Mouse (Mus musculus) liver, embryonic 14.5 days (tissue): ENCODE measurements around the gene Entpd4b. TPM values are rescaled to one million over a fixed set of nuclear protein-coding genes. Genes with fewer than 3 reads are reported as not detected.
A peak's percentile ranks its signal among the peaks of the same experiment; 100 is the strongest.
"Not testable (repeated sequence)": the region's sequence is repeated elsewhere in the genome, so short reads cannot be mapped to it uniquely, and the experiment has no call there.

Experiments
- ATAC-seq: fragments of 200-750 bp; cut with Nextera tagmentation; 2 replicates; pipeline ENCODE4 v1.8.0; 2017; ENCODE audit warnings: moderate number of reproducible peaks, mild to moderate bottlenecking, moderate library complexity; ENCODE audit not compliant: insufficient read depth
- DNase-seq, 3 experiments: peaks; one replicate each; pipeline ENCODE4 v3.0.0-alpha.2; 2012 to 2013; ENCODE audit warnings: low read depth in 3 of 3, low spot score in 3 of 3
- H3K27ac ChIP-seq: fragments of 300-500 bp; sonication (generic); 2 replicates; pipeline ENCODE4 v1.5.1; 2014; ENCODE audit warnings: moderate library complexity, mild to moderate bottlenecking, control low read depth, inconsistent platforms
- H3K27me3 ChIP-seq: fragments of 300-500 bp; sonication (generic); 2 replicates; pipeline ENCODE4 v1.6.1; 2014; ENCODE audit warnings: mild to moderate bottlenecking, low read length, moderate library complexity; ENCODE audit not compliant: control insufficient read depth, insufficient read depth
- H3K36me3 ChIP-seq: fragments of 300-500 bp; sonication (generic); replicated peaks from 2 replicates; pipeline ENCODE4 v1.6.1; 2014; ENCODE audit warnings: low read depth; ENCODE audit not compliant: control insufficient read depth, insufficient read depth
- H3K4me1 ChIP-seq, 2 experiments: fragments of 200-500 bp in 1 of 2; fragments of 300-500 bp in 1 of 2; sonication (generic) in 1 of 2; replicated peaks; 2 replicates each; pipeline ENCODE4 v1.6.1; 2012 to 2014; ENCODE audit warnings: antibody characterized with exemption in 1 of 2, inconsistent platforms in 1 of 2, low read length in 1 of 2; ENCODE audit not compliant: control insufficient read depth in 2 of 2, insufficient read depth in 2 of 2
- H3K4me2 ChIP-seq: fragments of 300-500 bp; sonication (generic); 2 replicates; pipeline ENCODE4 v1.6.1; 2014; ENCODE audit warnings: low read depth, mild to moderate bottlenecking, control low read depth, moderate library complexity
- H3K4me3 ChIP-seq, 2 experiments: fragments of 200-500 bp in 1 of 2; fragments of 300-500 bp in 1 of 2; sonication (generic) in 1 of 2; 2 replicates each; pipeline ENCODE4 v1.5.1; 2012 to 2014; ENCODE audit warnings: low read depth in 2 of 2, low read length in 2 of 2, mild to moderate bottlenecking in 2 of 2, control low read depth in 1 of 2, inconsistent platforms in 1 of 2, moderate library complexity in 1 of 2; ENCODE audit not compliant: insufficient read depth in 1 of 2
- H3K9ac ChIP-seq: fragments of 300-500 bp; sonication (generic); replicated peaks from 2 replicates; pipeline ENCODE4 v1.6.1; 2014; ENCODE audit warnings: mild to moderate bottlenecking, control low read depth, moderate library complexity
- H3K9me3 ChIP-seq: fragments of 300-500 bp; sonication (generic); 2 replicates; pipeline ENCODE4 v1.6.1; 2016; ENCODE audit warnings: low read length, mixed read lengths; ENCODE audit not compliant: control insufficient read depth
- WGBS: fragments of 180-500 bp; shearing (Covaris S2); extraction: QIAGEN DNeasy Blood & Tissue Kit; methylation state at CpG from one replicate; pipeline ENCODE4 v1.1.7; 2014; ENCODE audit not compliant: insufficient replicate concordance; 5-methylcytosine and 5-hydroxymethylcytosine counted together
- polyA plus RNA-seq, 2 experiments: library from polyadenylated mRNA; depleted of rRNA in 1 of 2; stranded (reverse) in 1 of 2; unstranded in 1 of 2; fragments of >200 nt; fragmentation: Nextera tagmentation in 1 of 2; extraction: Ambion mirVana in 1 of 2; gene quantifications; 2 replicates each; pipeline versions ENCODE4 v1.2.1 to v1.2.3; 2012 to 2014

The Entpd4b gene
- polyA plus RNA-seq (2012; rRNA removed): 2.3 and 2.7 TPM in 2 replicates
- polyA plus RNA-seq (2014; fragmentation: Nextera tagmentation; extraction: Ambion mirVana): 3.1 and 3.9 TPM in 2 replicates

- WGBS: no CpG with 5 or more reads among the region's 68 CpGs
- H3K9me3 ChIP-seq, H3K4me2 ChIP-seq, DNase-seq, H3K27ac ChIP-seq, H3K4me1 ChIP-seq, H3K4me3 ChIP-seq, H3K36me3 ChIP-seq, H3K9ac ChIP-seq, H3K27me3 ChIP-seq: not testable (repeated sequence)
- peak; percentile 97 for ATAC-seq
Observed at GRCm38 (mm10) chr14:69555110-69555831, at the start of gene Entpd4b. Entpd4b (plus strand) TSS chr14:69555424.

GRCm38 (mm10) chr14:69507000-69507399 lies 48.2 kb upstream of the Entpd4b start:
- H3K4me2 ChIP-seq, H3K27me3 ChIP-seq, DNase-seq, H3K4me3 ChIP-seq, ATAC-seq, H3K27ac ChIP-seq, H3K9me3 ChIP-seq, H3K9ac ChIP-seq, H3K36me3 ChIP-seq, H3K4me1 ChIP-seq: not testable (repeated sequence)
- WGBS: no CpG with 5 or more reads among the region's 1 CpGs

- not testable (repeated sequence) for H3K4me2 ChIP-seq, ATAC-seq, H3K27me3 ChIP-seq, H3K4me1 ChIP-seq, H3K9me3 ChIP-seq, H3K36me3 ChIP-seq, H3K9ac ChIP-seq, DNase-seq, H3K4me3 ChIP-seq, H3K27ac ChIP-seq
- WGBS: no CpG with 5 or more reads among the region's 2 CpGs
Observed at GRCm38 (mm10) chr14:69512449-69512848, 42.8 kb upstream of the Entpd4b start, which contains the start of gene Gm27179. Gm27179 (minus strand) TSS chr14:69512549.

- H3K9me3 ChIP-seq, DNase-seq, H3K4me3 ChIP-seq, H3K4me1 ChIP-seq, H3K36me3 ChIP-seq, H3K27ac ChIP-seq, H3K4me2 ChIP-seq, H3K27me3 ChIP-seq, H3K9ac ChIP-seq, ATAC-seq: not testable (repeated sequence)
- no CpG with 5 or more reads among the region's 2 CpGs for WGBS
Observed at GRCm38 (mm10) chr14:69520810-69521209, 34.4 kb upstream of the Entpd4b start.

GRCm38 (mm10) chr14:69523001-69523400 lies 32.2 kb upstream of the Entpd4b start:
- H3K4me1 ChIP-seq, H3K4me3 ChIP-seq, H3K9me3 ChIP-seq, H3K36me3 ChIP-seq, H3K9ac ChIP-seq, DNase-seq, H3K27me3 ChIP-seq, H3K27ac ChIP-seq, H3K4me2 ChIP-seq: not testable (repeated sequence)
- WGBS: no CpG with 5 or more reads among the region's 1 CpGs
- ATAC-seq: peak; percentile 93

- peak; percentile 78 for ATAC-seq
- WGBS: no CpG with 5 or more reads among the region's 1 CpGs
Observed at GRCm38 (mm10) chr14:69526202-69526601, 29.0 kb upstream of the Entpd4b start.

GRCm38 (mm10) chr14:69536539-69536938 lies 18.7 kb upstream of the Entpd4b start:
- H3K27ac ChIP-seq, H3K36me3 ChIP-seq, H3K4me1 ChIP-seq, H3K27me3 ChIP-seq, DNase-seq, H3K9ac ChIP-seq, H3K4me3 ChIP-seq, H3K9me3 ChIP-seq, H3K4me2 ChIP-seq: not testable (repeated sequence)
- WGBS: no CpG with 5 or more reads among the region's 7 CpGs
- ATAC-seq: peak; percentile 80

More at GRCm38 (mm10) chr14:69526202-69526601, 29.0 kb upstream of the Entpd4b start:
- H3K4me1 ChIP-seq, H3K27ac ChIP-seq, H3K36me3 ChIP-seq, H3K4me2 ChIP-seq, DNase-seq, H3K27me3 ChIP-seq, H3K4me3 ChIP-seq, H3K9me3 ChIP-seq, H3K9ac ChIP-seq: not testable (repeated sequence)

GRCm38 (mm10) chr14:69540113-69540512 lies 15.1 kb upstream of the Entpd4b start:
- H3K4me2 ChIP-seq, DNase-seq, H3K27ac ChIP-seq, H3K36me3 ChIP-seq, H3K9ac ChIP-seq, H3K4me1 ChIP-seq, H3K27me3 ChIP-seq, H3K9me3 ChIP-seq, H3K4me3 ChIP-seq: not testable (repeated sequence)
- ATAC-seq: peak; percentile 91
- WGBS: no CpG with 5 or more reads among the region's 5 CpGs
